Mouse (Mus musculus): ENCODE measurements around the gene Ascl1.

Ascl1 gene

GRCm38 (mm10) chr10:87485721-87486620 lies 7.5 kb downstream of the Ascl1 start:
- DNase-seq (ENCODE audit: low spot score) = no peak

GRCm38 (mm10) chr10:87484831-87485720 lies 8.4 kb downstream of the Ascl1 start:
- DNase-seq (ENCODE audit: low spot score) = no peak

- DNase-seq (ENCODE audit: low spot score) = no peak
These were observed 15.6 kb downstream of the Ascl1 start for GRCm38 (mm10) chr10:87477895-87478294.

GRCm38 (mm10) chr10:87474971-87475370 lies 18.5 kb downstream of the Ascl1 start:
- no peak for DNase-seq (ENCODE audit: low spot score)

- no peak for DNase-seq (ENCODE audit: low spot score)
These were observed 19.9 kb downstream of the Ascl1 start for GRCm38 (mm10) chr10:87473475-87474131.

- DNase-seq (ENCODE audit: low spot score) = no peak
These were observed 42.7 kb downstream of the Ascl1 start for GRCm38 (mm10) chr10:87450777-87451176.

GRCm38 (mm10) chr10:87449368-87449767 lies 44.1 kb downstream of the Ascl1 start:
- no peak for DNase-seq (ENCODE audit: low spot score)

- DNase-seq (ENCODE audit: low spot score) = no peak
These were observed 45.2 kb downstream of the Ascl1 start for GRCm38 (mm10) chr10:87448257-87448656.

GRCm38 (mm10) chr10:87447754-87448095 lies 45.7 kb downstream of the Ascl1 start:
- DNase-seq (ENCODE audit: low spot score) = no peak

GRCm38 (mm10) chr10:87446829-87447753 lies 46.4 kb downstream of the Ascl1 start:
- DNase-seq (ENCODE audit: low spot score) = no peak

- DNase-seq (ENCODE audit: low spot score) = no peak
These were observed 47.2 kb downstream of the Ascl1 start for GRCm38 (mm10) chr10:87446139-87446828.

All from urinary bladder, postnatal 14 days (tissue).